Mouse (Mus musculus) cerebellum, postnatal 25 days (tissue): ENCODE data around the gene Gzmf.
A peak's percentile ranks its signal among the peaks of the same experiment; 100 is the strongest.
"Not testable (repeated sequence)": the region's sequence is repeated elsewhere in the genome, so short reads cannot be mapped to it uniquely, and the experiment has no call there.

Experiments
- DNase-seq, 2 experiments: peaks; one replicate each; pipeline ENCODE4 v3.0.0; 2021; ENCODE audit warnings: mixed read lengths in 2 of 2

Gene Gzmf

DNA sequence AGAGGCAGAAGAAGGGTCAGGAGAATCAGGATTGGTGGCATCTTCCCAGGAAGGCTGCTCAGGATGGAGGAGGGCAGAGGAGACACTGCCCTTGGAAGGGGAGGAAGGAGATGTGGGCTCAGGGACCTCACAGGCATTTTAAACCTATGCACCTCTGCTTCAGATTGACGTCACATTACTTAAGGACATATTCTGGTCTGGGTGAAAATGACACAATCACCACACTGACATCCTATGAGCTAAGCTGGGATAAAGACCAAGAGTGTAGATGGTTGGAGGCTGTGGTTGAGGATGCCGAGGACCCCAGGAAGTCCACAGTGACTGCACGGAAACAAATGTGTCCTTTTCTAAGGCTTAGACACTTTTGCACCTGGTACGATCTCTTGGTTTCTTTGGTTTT lies at the start of gene Gzmf:
TSS of gene Gzmf (minus strand) at position 101 of the 400 bp plus-strand sequence.
- no peak for DNase-seq

- no peak for DNase-seq
Measured at GRCm38 (mm10) chr14:56240409-56240808, 29.2 kb upstream of the Gzmf start.

GRCm38 (mm10) chr14:56234556-56234955 lies 23.3 kb upstream of the Gzmf start, which contains the start of gene Gzmc:
Gene Gzmc (minus strand): TSS chr14:56234656.
- DNase-seq: no peak

DNA sequence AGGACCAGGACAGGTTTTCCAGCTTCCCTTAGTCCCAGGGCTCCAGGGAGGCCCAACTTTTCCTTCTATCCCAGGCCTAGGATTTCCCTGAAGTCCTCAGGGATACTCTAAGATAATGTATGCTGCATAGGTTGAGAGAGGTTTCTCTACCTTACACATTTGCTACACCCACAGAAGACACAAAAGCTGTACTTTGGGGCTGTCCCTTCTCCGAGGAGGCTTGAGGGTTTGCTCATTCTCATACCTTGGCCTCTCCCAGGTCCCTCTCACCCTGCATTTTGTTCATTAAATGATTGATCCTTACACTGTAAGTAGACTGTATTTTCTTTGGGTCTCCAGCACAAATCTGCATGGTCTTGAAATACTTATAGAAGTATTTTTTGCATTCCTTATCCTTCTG lies 5.6 kb downstream of the Gzmf start:
- no peak for DNase-seq

DNA sequence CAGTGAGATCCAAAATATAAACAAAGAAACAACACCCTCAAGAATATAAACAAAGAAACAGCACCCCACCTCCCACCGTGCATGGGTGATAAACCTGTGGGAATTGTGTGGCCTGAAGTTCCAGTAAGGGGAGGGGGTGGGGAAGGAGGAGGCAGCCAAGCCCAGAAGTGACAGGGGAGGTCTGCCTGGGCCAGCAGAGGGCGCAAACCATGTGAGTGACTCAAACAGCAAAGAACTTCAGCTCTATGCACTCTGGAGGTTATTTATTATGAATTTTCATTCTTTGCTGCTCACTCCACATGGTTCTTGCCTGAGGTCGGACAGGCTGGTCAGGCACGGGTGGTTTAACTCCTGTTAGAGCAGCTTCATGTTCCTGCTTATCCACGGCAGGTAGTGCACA lies 6.2 kb downstream of the Gzmf start:
- DNase-seq: peak in 1 of 2 experiments; percentile 26

- DNase-seq: peak; percentile 66 to 78
Measured at GRCm38 (mm10) chr14:56203975-56204374, 7.2 kb downstream of the Gzmf start.

DNA sequence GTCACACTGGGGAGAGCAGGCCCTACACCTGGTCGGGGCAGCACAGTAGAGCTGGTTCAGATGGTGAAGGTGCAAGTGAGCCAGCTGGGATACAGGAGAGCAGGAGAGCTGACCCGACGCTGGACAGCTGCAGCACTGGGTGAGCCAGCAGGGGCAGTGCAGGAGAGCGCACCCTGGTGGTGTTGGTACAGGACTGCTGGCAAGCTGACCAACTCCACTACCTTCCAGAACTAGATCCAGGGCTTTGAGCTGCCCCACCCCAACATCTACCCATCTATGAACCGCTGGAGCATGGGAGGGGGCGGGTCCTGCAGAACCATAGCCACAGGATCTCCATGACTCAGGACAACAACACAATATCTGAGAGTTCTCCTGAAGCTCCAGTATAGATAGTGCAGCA lies 24.3 kb downstream of the Gzmf start:
- no peak for DNase-seq

DNA sequence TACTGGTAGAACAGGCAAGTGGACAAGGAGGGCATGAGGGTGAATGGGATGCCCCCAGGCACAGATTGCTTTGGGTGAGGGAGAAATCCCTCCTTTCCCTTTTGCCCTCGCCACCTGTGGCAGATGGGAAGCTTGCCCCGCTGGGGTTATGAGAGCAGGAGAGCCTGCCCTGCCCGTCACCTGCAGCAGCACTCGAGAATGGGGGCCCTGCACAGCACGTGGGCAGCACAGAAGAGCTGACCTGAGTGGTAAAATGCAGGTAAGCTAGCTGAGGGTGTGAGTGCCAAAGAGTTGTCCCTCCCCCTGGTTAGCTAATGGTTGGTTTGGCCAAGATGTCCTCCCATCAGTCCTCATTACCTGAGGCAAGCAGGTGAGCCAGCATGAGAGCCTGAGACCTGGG lies 24.7 kb downstream of the Gzmf start:
- DNase-seq: no peak

- DNase-seq: peak in 1 of 2 experiments; percentile 37
Measured at GRCm38 (mm10) chr14:56177651-56178050, 33.6 kb downstream of the Gzmf start.

- no peak for DNase-seq
Measured at GRCm38 (mm10) chr14:56174499-56174898, 36.7 kb downstream of the Gzmf start, which contains the start of gene Gzmn. Gene Gzmn (minus strand): TSS chr14:56174599.

GRCm38 (mm10) chr14:56173396-56173795 lies 37.8 kb downstream of the Gzmf start:
- DNase-seq: no peak

DNA sequence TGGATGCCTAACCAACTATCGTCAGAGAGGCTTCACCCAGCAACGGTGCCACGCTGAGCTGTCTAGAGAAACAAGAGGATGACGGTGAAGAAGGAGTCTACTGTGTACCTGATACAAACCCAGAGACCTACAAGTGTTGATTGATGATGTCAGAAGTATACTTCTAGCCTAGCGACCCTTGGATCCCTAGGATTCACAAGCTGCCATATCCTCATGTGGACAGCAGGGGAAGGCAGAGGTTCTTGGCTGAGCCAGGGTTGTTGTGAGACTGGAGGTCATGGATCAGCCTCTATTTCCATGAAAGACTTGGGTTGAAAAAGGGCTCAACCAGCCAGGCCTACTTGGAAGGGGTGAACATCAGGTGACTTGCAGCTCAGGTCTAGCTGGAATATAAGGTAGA lies 38.5 kb downstream of the Gzmf start:
- DNase-seq: no peak

GRCm38 (mm10) chr14:56168009-56168408 lies 43.2 kb downstream of the Gzmf start:
- DNase-seq: no peak

GRCm38 (mm10) chr14:56162109-56162508 lies 49.1 kb downstream of the Gzmf start:
- peak; percentile 15 to 23 for DNase-seq

GRCm38 (mm10) chr14:56159479-56159878 lies 51.7 kb downstream of the Gzmf start, which contains the start of gene Gzmg:
Gene Gzmg (minus strand): TSS chr14:56159579.
- not testable (repeated sequence) for DNase-seq

DNA sequence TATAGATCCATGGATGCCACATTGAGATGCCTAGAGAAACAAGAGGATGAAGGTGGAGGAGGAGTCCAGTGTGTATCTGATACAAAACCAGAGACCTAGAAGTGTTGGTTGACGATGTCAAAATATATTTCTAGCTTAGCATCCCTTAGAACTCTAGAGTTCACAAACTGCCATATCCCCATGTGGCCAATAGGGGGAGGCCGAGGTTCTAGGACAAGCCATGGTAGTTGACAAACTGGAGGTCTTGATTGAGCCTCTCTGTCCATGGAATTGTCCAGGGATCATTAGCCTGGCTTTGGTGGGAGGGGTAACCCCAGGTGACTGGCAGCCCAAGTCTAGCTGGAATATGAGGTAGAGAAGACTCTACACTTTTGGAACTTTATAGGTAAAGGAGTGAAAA lies 55.9 kb downstream of the Gzmf start:
- no peak for DNase-seq
